Mouse (Mus musculus) intestine, embryonic 14.5 days (tissue): ENCODE results near the gene Pdia5. TPM values are rescaled to one million over a fixed set of nuclear protein-coding genes. Genes with fewer than 3 reads are reported as not detected.
A peak's percentile ranks its signal among the peaks of the same experiment; 100 is the strongest.

ENCODE experiments used
- ATAC-seq: fragments of 200-750 bp; cut with Nextera tagmentation; replicated peaks from 2 replicates; pipeline ENCODE4 v1.8.0; 2017; ENCODE audit warnings: low read depth, moderate number of reproducible peaks, moderate TSS enrichment, moderate library complexity; ENCODE audit not compliant: low FRiP score, low TSS enrichment
- DNase-seq: peaks from one replicate; pipeline ENCODE4 v3.0.0-alpha.2; 2018; ENCODE audit warnings: low spot score
- H3K27ac ChIP-seq: fragments of 300-500 bp; sonication (generic); 2 replicates; pipeline ENCODE4 v1.5.1; 2014; ENCODE audit warnings: low read depth, mild to moderate bottlenecking, control low read depth
- H3K27me3 ChIP-seq: fragments of 300-500 bp; sonication (generic); replicated peaks from 2 replicates; pipeline ENCODE4 v1.6.1; 2014; ENCODE audit warnings: low read length, control low read depth; ENCODE audit not compliant: control insufficient read depth, insufficient read depth
- H3K36me3 ChIP-seq: fragments of 300-500 bp; sonication (generic); 2 replicates; pipeline ENCODE4 v1.6.1; 2014; ENCODE audit warnings: low read length, control low read depth; ENCODE audit not compliant: control insufficient read depth, insufficient read depth
- H3K4me1 ChIP-seq: fragments of 300-500 bp; sonication (generic); replicated peaks from 2 replicates; pipeline ENCODE4 v1.6.1; 2014; ENCODE audit warnings: low read length, control low read depth, mixed read lengths; ENCODE audit not compliant: control insufficient read depth, insufficient read depth
- H3K4me2 ChIP-seq: fragments of 300-500 bp; sonication (generic); 2 replicates; pipeline ENCODE4 v1.6.1; 2014; ENCODE audit warnings: low read length
- H3K4me3 ChIP-seq: fragments of 300-500 bp; sonication (generic); 2 replicates; pipeline ENCODE4 v1.5.1; 2014; ENCODE audit warnings: low read depth, low read length, control low read depth, mixed read lengths
- H3K9ac ChIP-seq: fragments of 300-500 bp; sonication (generic); 2 replicates; pipeline ENCODE4 v1.6.1; 2014; ENCODE audit warnings: mild to moderate bottlenecking, low read length
- H3K9me3 ChIP-seq: fragments of 300-500 bp; sonication (generic); 2 replicates; pipeline ENCODE4 v1.6.1; 2016; ENCODE audit warnings: low read length, control low read depth; ENCODE audit not compliant: control insufficient read depth
- WGBS: fragments of 180-500 bp; shearing (Covaris S2); extraction: QIAGEN DNeasy Blood & Tissue Kit; methylation state at CpG from one replicate; pipeline ENCODE4 v1.1.7; 2014; 5-methylcytosine and 5-hydroxymethylcytosine counted together
- polyA plus RNA-seq: library from polyadenylated mRNA; unstranded; fragments of >200 nt; fragmentation: Nextera tagmentation; extraction: Ambion mirVana; gene quantifications from 2 replicates; pipeline ENCODE4 v1.2.1, GENCODE M21; 2014

Gene Pdia5
- 18.2 and 19.7 TPM in 2 replicates for polyA plus RNA-seq

DNA sequence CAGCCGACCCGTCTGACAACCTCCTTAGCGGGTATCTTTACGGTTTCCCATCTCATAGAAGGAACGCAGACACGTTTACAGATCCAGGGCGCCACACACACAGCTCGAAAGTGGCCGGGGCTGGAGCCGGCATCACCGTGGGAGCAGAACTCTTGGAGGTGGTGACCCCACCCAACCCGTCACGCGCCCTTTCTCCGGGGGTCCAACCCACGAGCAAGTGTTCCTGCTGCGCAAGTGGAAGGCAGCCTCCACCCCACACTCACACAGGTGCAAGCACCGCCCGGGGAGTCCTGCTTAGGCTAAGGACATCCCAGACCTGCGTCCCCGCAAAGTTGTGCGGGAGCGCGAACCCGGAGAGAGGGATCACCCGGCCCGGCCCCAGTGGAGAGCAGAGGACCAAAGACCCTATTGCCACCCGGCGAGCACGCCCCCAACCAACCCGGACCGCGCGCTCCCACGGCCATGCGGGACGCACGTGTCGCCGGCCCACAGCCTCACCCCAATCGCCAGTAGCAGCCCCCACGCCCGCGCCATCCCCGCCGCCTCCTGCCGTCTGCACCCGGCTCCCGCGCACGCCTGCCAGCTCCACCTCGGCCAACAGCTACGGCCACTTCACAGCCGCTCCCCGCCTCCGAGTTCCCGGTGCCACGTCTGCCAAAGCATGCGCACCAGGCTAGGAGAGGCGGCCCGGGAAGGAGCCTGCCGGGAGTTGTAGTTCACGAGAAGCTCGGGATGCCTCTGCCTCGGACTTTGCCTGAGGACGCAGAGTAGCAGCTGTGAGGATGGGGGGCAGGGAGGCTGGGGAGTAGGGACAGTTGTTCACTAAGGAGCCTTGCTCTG lies at the start of gene Pdia5:
Gene Pdia5, minus strand, starts transcription at position 643 of the 840 bp plus-strand sequence.
- WGBS: under 1% methylated on average over 55 of the region's 66 CpGs

DNA sequence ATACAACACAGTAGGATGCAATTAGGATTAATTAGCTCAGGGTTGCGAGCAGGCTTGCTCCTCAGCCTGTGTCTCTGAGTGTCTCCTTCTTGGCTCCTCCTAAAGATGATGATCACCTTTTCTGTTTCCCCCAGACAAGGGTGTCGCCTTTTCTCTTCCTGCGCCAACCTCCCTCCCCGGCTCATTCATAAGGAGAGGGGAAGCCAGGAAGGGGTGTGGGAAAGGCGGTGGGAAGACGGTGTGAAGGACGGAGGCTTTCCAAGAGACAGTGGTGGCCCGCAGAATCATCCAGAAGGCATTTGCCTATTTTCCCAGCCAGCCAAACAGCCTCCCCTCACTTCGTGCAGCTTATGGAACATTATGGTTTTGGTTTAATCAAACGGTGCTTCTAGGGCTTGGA lies 48.4 kb upstream of the Pdia5 start:
- ATAC-seq (no peak), DNase-seq (no peak)
- Histone ChIP-seq H3K9ac (no peak overlapping the region), H3K36me3 (no peaks in the 10 kb centered on the region), H3K4me2 (no peak overlapping the region), H3K27ac (no peak overlapping the region), H3K4me3 (no peak overlapping the region), H3K9me3 (no peaks in the 10 kb centered on the region), H3K4me1 (peaks cover 11% of the 10 kb centered on the region; the same call in 1 of the 2 replicates), H3K27me3 (peaks cover 43% of the 10 kb centered on the region)
- 55% methylated on average over 10 of the region's 10 CpGs for WGBS

More for the DNA sequence above, at the start of gene Pdia5:
- DNase-seq (peak; percentile 88), ATAC-seq (peak; percentile 84)
- Histone ChIP-seq H3K9ac (peak within 1 kb of the TSS; percentile 62), H3K4me1 (peaks cover 15% of the 10 kb centered on the region), H3K36me3 (no peaks in the 10 kb centered on the region), H3K4me3 (peak within 1 kb of the TSS; percentile 74), H3K4me2 (peak within 1 kb of the TSS; percentile 86), H3K27ac (no peak within 1 kb of the TSS), H3K9me3 (no peaks in the 10 kb centered on the region), H3K27me3 (no peaks in the 10 kb centered on the region)

DNA sequence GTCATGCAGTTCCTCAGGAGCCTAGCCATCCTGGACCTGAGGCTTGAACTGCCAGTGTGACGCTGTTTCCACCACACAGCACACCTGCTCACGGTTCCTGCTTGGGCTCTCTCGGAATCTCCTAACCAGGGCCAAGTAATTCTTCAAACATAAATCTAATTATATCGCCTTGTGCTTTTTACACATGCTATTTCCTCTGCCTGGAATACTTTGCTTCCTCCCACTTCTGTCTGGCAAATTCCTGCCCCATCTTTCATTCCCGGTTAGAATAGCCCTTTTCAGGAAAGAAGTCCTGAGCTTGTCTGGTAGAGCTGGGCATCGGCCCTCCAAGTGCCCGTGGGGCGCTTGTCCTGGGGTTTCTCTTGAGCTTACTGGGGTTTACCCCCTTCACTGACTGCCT lies 47.0 kb upstream of the Pdia5 start:
- H3K4me1 ChIP-seq: peaks cover 8% of the 10 kb centered on the region; the same call in 1 of the 2 replicates
- no peak overlapping the region for H3K9ac ChIP-seq
- WGBS: 60% methylated on average over 8 of the region's 8 CpGs
- peaks cover 34% of the 10 kb centered on the region for H3K27me3 ChIP-seq
- ATAC-seq (no peak), DNase-seq (no peak)
- H3K9me3 ChIP-seq: no peaks in the 10 kb centered on the region
- no peaks in the 10 kb centered on the region for H3K36me3 ChIP-seq
- H3K4me3 ChIP-seq: no peak overlapping the region
- no peak overlapping the region for H3K27ac ChIP-seq
- no peak overlapping the region for H3K4me2 ChIP-seq

DNA sequence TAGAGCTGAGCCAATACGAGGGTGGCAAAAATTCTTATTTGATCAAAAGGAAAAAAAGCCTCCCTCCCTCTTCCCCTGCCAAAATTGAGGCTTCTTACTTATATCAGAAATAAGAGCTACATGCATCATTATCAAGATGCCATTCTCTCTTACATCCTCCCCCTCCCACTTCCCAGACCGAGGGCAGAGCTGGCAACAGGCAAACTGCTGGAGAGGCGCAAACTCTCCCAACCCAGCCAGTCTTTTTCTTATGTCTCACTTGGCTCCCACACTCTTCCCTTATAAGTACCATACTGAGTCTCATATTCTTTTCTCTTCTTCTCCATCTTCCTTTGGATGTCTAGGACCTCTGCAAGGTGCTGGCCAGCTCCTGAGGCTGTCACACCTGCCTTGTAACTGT lies 44.0 kb upstream of the Pdia5 start:
- ATAC-seq (no peak), DNase-seq (no peak)
- Histone ChIP-seq H3K27me3 (peaks cover 21% of the 10 kb centered on the region), H3K4me3 (no peak overlapping the region), H3K9me3 (no peaks in the 10 kb centered on the region), H3K9ac (no peak overlapping the region), H3K36me3 (no peaks in the 10 kb centered on the region), H3K4me2 (no peak overlapping the region), H3K27ac (no peak overlapping the region), H3K4me1 (no peaks in the 10 kb centered on the region)
- 71% methylated on average over 3 of the region's 3 CpGs for WGBS

DNA sequence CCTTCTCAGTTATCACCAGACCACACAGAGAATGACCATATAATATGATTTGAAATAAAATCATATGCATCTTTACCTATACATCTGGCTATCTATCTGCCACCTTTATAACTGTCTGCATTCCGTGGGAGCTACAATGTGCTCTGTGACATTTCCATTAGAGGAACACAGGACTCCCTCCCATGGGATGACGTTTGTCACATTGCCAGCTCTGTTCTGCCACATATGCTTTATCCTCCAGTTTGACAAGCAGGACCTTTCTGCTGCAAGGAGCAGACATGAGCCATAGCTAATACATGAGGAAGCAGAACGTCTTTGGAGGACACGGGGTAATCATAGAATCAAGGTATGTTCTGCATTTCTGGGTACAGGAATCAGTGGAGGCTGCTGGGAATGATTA lies 33.5 kb upstream of the Pdia5 start:
- no peaks in the 10 kb centered on the region for H3K4me1 ChIP-seq
- no peak overlapping the region for H3K9ac ChIP-seq
- 80% methylated on average over 4 of the region's 4 CpGs for WGBS
- H3K4me3 ChIP-seq: no peak overlapping the region
- H3K4me2 ChIP-seq: no peak overlapping the region
- no peak for ATAC-seq
- H3K9me3 ChIP-seq: no peaks in the 10 kb centered on the region
- H3K36me3 ChIP-seq: no peaks in the 10 kb centered on the region
- H3K27me3 ChIP-seq: no peaks in the 10 kb centered on the region
- no peak for DNase-seq
- H3K27ac ChIP-seq: no peak overlapping the region

DNA sequence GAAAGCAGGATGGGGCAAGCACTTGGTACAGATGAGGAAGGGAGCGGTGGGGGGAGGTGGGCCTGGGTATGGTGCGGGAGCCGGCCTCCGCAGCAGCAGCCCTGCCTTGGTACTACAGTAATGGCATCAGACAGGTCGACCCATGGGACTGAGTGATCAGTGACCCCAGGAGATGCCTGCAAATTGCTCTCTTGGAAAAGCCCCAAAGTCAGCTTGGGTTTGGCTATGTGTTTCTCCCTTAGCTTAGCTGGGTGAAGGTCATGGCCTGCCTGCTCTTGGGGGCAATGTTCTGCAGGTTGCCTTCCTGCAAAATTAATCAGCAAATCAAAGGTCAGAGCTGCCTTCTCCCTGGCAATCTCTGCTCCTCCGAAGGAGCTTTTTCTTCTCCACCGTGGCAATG lies 28.6 kb upstream of the Pdia5 start:
- no peak overlapping the region for H3K4me2 ChIP-seq
- no peaks in the 10 kb centered on the region for H3K27me3 ChIP-seq
- H3K27ac ChIP-seq: no peak overlapping the region
- H3K36me3 ChIP-seq: no peaks in the 10 kb centered on the region
- no peak overlapping the region for H3K9ac ChIP-seq
- H3K4me1 ChIP-seq: peaks cover 11% of the 10 kb centered on the region; the same call in 1 of the 2 replicates
- H3K9me3 ChIP-seq: no peaks in the 10 kb centered on the region
- DNase-seq: no peak
- no peak overlapping the region for H3K4me3 ChIP-seq
- WGBS: 62% methylated on average over 7 of the region's 7 CpGs
- ATAC-seq: no peak

DNA sequence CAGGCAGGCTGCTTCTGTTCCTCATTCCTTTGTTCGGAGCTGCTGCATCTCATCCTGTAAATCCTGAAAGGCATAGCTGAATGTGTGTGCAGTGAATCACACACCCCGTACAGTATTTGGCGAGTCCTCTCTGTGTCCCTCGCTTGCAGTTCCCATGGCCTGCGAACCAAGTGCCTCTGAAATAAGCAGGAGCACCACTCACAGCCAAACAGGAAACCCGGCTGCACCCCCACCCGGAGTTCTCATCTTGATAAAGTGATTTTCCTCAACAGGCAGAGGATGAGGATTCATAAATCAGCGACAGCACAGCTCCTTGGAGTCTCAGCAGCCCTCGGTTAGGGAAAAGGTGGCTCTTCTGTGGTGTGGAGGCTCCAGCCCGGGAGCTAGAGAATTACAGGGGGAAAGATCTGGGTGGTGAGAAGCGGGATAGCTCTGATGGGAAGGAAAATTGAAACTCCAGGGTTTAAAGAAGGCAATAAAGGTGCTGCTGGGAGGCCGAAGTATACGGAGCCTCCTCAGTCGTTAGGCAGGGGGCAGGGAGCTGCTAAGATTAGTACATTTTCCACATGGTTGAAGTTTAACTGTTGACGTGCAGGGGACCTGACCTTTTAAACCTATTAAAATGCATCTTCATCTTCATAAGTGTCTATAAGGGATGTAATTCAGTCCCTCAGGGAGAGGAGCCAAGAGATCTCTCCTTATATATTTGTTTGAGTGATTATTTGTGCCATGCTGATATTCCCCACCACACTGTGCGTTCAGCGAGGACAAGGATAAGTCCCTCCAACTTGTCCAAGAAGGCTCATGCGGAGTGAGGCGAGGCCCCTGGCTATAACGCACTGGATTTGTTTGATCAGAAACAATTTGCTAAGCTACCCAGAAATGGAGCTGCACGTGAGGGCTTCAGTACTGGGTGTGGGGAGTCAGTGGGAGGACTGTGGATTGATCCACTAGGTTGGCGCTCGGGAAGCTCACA lies 27.6 kb upstream of the Pdia5 start:
- H3K4me1 ChIP-seq: peaks cover 11% of the 10 kb centered on the region; the same call in 1 of the 2 replicates
- peak overlapping the region; percentile 41; the same call in 1 of the 2 replicates for H3K27ac ChIP-seq
- H3K27me3 ChIP-seq: no peaks in the 10 kb centered on the region
- no peaks in the 10 kb centered on the region for H3K36me3 ChIP-seq
- no peaks in the 10 kb centered on the region for H3K9me3 ChIP-seq
- WGBS: 29% methylated on average over 23 of the region's 23 CpGs
- no peak overlapping the region for H3K9ac ChIP-seq
- ATAC-seq: no peak; the same call in 1 of the 2 replicates
- H3K4me2 ChIP-seq: peak overlapping the region; percentile 40
- no peak overlapping the region for H3K4me3 ChIP-seq
- DNase-seq: peak; percentile 78

DNA sequence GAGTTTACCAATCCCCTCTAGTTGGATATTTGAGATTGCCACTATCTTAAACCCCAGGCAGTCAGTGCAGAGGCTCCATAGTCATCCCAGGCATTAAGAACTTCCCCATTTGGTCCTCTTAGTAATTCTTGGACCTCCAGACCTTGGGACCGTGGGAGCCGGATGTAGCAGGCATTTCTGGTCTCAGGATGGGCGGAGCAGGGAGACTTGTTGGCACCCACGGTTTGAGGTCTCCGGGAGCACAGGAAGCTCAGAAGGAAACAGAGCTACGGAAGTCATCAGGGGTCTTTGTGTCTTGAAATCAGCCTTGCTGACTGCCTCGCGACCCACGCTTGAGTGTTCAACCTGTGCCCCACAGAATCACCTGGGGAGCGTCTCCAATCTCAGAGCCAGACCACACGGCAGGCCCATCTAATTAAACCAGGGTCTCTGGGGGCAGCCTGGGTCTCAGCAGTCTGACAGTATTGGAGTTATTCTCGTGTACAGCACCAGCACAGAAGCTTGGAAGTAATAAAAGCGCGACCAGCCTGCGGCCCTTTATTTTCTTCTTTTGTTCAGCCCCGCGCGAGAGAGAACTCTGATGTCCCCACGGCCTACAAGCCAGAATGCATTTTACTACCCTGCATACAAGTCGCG lies 25.4 kb upstream of the Pdia5 start:
- ATAC-seq: no peak
- Histone ChIP-seq H3K9ac (no peak overlapping the region), H3K4me1 (peaks cover 11% of the 10 kb centered on the region; the same call in 1 of the 2 replicates), H3K4me3 (no peak overlapping the region), H3K27me3 (no peaks in the 10 kb centered on the region), H3K27ac (no peak overlapping the region), H3K36me3 (no peaks in the 10 kb centered on the region), H3K4me2 (no peak overlapping the region), H3K9me3 (no peaks in the 10 kb centered on the region)
- DNase-seq: no peak
- 69% methylated on average over 21 of the region's 21 CpGs for WGBS
